Mouse (Mus musculus): ENCODE measurements around the gene 4930404N11Rik. TPM values are rescaled to one million over a fixed set of nuclear protein-coding genes. Genes with fewer than 3 reads are reported as not detected.

The 4930404N11Rik gene
- 7.5 TPM for total RNA-seq (2023)

GRCm38 (mm10) chr10:81365672-81366476 is at the start of gene 4930404N11Rik:
4930404N11Rik (minus strand) TSS chr10:81365816.

GRCm38 (mm10) chr10:81392781-81393185 is 27.2 kb upstream of the 4930404N11Rik start, which contains the start of gene Smim24:
Smim24 (plus strand) TSS chr10:81393051.

GRCm38 (mm10) chr10:81388505-81389055 is 23.0 kb upstream of the 4930404N11Rik start, which contains the start of gene Gm48552:
Gm48552 (plus strand) TSS chr10:81389005.

GRCm38 (mm10) chr10:81383802-81384604 is 18.4 kb upstream of the 4930404N11Rik start, which contains the start of the genes Dohh and Gm48551:
Dohh (plus strand) TSS chr10:81384428.
Gm48551 (plus strand) TSS chr10:81384466.

GRCm38 (mm10) chr10:81377793-81378552 is 12.4 kb upstream of the 4930404N11Rik start, which contains the start of gene Fzr1:
Fzr1 (minus strand) TSS chr10:81378516.

GRCm38 (mm10) chr10:81356991-81357844 is 8.4 kb downstream of the 4930404N11Rik start, which contains the start of gene Mfsd12:
Mfsd12 (plus strand) TSS chr10:81357491.

GRCm38 (mm10) chr10:81350351-81351063 is 15.1 kb downstream of the 4930404N11Rik start, which contains the start of gene Hmg20b:
Hmg20b (minus strand) TSS chr10:81350480.

GRCm38 (mm10) chr10:81342686-81343505 is 22.7 kb downstream of the 4930404N11Rik start, which contains the start of gene Gipc3:
Gipc3 (minus strand) TSS chr10:81343266.

GRCm38 (mm10) chr10:81328386-81328785 is 37.2 kb downstream of the 4930404N11Rik start, which contains the start of gene Tbxa2r:
Tbxa2r (plus strand) TSS chr10:81328731.

GRCm38 (mm10) chr10:81320550-81321347 is 44.9 kb downstream of the 4930404N11Rik start, which contains the start of gene Cactin:
Cactin (plus strand) TSS chr10:81321103.

Other genes with a start within 250 kb of the 4930404N11Rik start
- 58.9 TPM for gene Zbtb7a, start 230.6 kb downstream of the 4930404N11Rik start, total RNA-seq (2023)
- gene Pias4, start 197.9 kb downstream of the 4930404N11Rik start, total RNA-seq (2023) = 34.9 TPM
- 2,367 TPM for gene Eef2, start 189.2 kb downstream of the 4930404N11Rik start, total RNA-seq (2023)
- 62.3 TPM for gene Dapk3, start 182.8 kb downstream of the 4930404N11Rik start, total RNA-seq (2023)
- not detected for gene 4930442H23Rik, start 182.0 kb downstream of the 4930404N11Rik start, total RNA-seq (2023)
- gene Nmrk2, start 163.8 kb downstream of the 4930404N11Rik start, total RNA-seq (2023) = not detected
- gene Atcay, start 135.0 kb downstream of the 4930404N11Rik start, total RNA-seq (2023) = 0.50 TPM
- 4.9 TPM for gene Zfr2, start 132.7 kb downstream of the 4930404N11Rik start, total RNA-seq (2023)
- gene Matk, start 112.9 kb downstream of the 4930404N11Rik start, total RNA-seq (2023) = 15.3 TPM
- gene Mrpl54, start 98.9 kb downstream of the 4930404N11Rik start, total RNA-seq (2023) = 104 TPM
- gene Apba3, start 98.9 kb downstream of the 4930404N11Rik start, total RNA-seq (2023) = 45.7 TPM
- 4.3 TPM for gene Tjp3, start 74.2 kb downstream of the 4930404N11Rik start, total RNA-seq (2023)
- 128 TPM for gene Pip5k1c, start 72.9 kb downstream of the 4930404N11Rik start, total RNA-seq (2023)
- 47.9 TPM for gene Cactin, start 44.7 kb downstream of the 4930404N11Rik start, total RNA-seq (2023)
- 26.1 TPM for gene Tbxa2r, start 37.1 kb downstream of the 4930404N11Rik start, total RNA-seq (2023)
- not detected for gene Gipc3, start 22.6 kb downstream of the 4930404N11Rik start, total RNA-seq (2023)
- 55.4 TPM for gene Hmg20b, start 15.3 kb downstream of the 4930404N11Rik start, total RNA-seq (2023)
- 5.4 TPM for gene Mfsd12, start 8.3 kb downstream of the 4930404N11Rik start, total RNA-seq (2023)
- 27.2 TPM for gene Fzr1, start 12.7 kb upstream of the 4930404N11Rik start, total RNA-seq (2023)
- 32.6 TPM for gene Dohh, start 18.6 kb upstream of the 4930404N11Rik start, total RNA-seq (2023)
- gene Gm48551, start 18.6 kb upstream of the 4930404N11Rik start, total RNA-seq (2023) = 4.7 TPM
- gene Gm48552, start 23.2 kb upstream of the 4930404N11Rik start, total RNA-seq (2023) = 9.7 TPM
- gene Smim24, start 27.2 kb upstream of the 4930404N11Rik start, total RNA-seq (2023) = 2.2 TPM
- 20.3 TPM for gene Nfic, start 89.8 kb upstream of the 4930404N11Rik start, total RNA-seq (2023)
- 1.2 TPM for gene Celf5, start 116.9 kb upstream of the 4930404N11Rik start, total RNA-seq (2023)
- 199 TPM for gene Ncln, start 130.6 kb upstream of the 4930404N11Rik start, total RNA-seq (2023)
- gene S1pr4, start 134.3 kb upstream of the 4930404N11Rik start, total RNA-seq (2023) = 139 TPM
- 3.3 TPM for gene Gna15, start 158.4 kb upstream of the 4930404N11Rik start, total RNA-seq (2023)
- gene Gna11, start 179.4 kb upstream of the 4930404N11Rik start, total RNA-seq (2023) = 17.5 TPM
- 616 TPM for gene Aes, start 193.7 kb upstream of the 4930404N11Rik start, total RNA-seq (2023)
- gene Tle2, start 208.7 kb upstream of the 4930404N11Rik start, total RNA-seq (2023) = 6.3 TPM
- not detected for gene Tle6, start 235.3 kb upstream of the 4930404N11Rik start, total RNA-seq (2023)
- gene BC025920, start 240.5 kb upstream of the 4930404N11Rik start, total RNA-seq (2023) = 3.2 TPM